Mouse (Mus musculus): ENCODE results near the gene Psmb7.

Gene Psmb7

DNA sequence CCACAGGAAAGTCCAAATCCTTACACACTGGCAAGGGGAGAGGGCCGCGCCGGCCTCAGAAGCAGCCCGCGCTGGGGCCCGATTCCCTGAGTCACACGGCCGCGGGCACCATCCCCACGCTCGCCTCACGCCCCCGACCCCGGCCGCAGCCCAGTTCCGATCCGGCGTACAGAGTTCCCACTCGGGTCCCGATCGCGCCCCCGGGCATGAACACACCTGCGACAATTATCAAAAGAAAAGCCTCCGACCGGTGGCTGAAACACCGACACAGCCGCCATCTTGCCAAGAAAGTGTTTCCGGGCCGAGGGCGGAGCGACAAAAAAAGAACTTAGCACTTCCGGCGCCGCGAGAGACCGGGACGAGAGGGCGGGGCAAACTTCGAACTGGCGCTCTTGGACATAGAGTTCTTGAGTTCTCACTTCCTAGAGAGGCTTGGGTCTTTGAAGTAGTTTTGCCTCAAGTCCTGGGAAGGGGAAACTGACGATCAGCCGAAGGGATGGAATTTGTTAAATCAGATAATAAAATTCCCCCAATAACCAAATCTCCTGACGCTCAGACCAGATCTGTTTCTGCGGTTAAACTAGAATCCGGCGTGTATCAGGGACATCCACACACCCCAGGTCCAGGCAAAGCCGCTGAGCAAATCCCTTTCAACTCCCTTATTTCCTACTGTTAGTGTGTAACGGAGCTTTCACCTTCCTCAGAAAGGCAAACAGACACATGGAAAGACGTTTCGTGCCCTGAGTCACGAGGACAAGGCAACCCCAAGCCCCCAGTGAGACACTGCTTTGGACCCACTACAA is at the start of gene Psmb7:
Gene Psmb7, minus strand, starts transcription at position 463 of the 803 bp plus-strand sequence.
- DNase-seq (ENCODE audit: low spot score): peak; percentile 91

- DNase-seq (ENCODE audit: low spot score): no peak
These were observed 47.7 kb upstream of the Psmb7 start for GRCm38 (mm10) chr2:38691542-38691941.

DNA sequence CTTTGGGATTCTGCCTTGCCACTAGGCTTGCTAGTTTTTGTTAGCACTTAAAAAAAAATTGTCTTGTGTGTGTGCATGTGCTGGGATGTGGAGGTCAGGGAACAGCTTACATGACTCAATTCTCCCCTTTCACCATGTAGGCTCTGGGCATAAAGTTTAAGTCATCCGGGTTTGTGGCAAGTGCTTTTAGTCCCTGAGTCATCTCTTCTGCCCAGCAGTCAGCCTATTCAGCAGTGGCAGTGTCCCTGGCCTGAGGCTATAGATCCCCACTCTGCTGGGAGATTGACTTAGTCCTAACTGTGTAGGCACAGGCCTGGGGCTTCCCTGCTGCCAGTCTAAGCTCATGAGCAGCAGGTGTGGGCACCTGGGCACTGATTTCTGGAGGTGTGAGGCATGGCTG is 46.0 kb upstream of the Psmb7 start:
- no peak for DNase-seq (ENCODE audit: low spot score)

DNA sequence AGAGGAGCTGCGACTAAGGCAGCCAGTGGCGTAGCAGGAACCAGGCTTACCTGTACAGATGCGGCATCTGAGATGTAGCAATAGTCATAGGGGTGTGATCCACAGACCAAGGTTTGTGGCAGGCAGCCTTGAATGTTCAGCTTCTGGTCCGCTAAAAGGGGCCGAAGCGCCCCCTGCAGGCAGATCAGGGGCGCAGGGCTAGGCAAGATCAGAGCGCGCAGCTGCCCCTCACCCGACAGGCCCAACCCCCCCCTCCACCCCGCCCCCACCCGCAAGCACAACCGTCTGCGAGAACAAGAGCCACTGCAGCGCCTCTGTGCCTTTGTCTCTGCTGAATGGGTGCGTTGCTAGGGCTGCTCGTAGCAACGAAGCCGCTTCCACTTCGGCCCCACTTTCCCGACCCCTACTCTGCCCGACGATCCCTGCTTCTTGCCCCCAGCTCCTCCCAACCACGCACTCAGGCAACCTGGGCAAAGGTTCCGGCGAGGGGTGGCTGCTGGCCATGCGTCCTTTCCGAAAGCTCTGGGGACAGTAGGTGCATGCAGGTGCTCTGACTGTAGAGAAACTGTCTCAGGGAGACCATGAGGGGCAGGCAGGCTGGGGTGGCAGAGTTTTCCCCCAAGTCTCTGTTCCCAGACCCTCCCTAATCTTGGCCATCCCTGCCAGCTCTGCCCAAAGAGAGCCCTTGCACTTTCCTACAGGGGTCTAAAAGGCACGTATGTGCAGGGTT is 45.1 kb upstream of the Psmb7 start:
- peak; percentile 57 for DNase-seq (ENCODE audit: low spot score)

DNA sequence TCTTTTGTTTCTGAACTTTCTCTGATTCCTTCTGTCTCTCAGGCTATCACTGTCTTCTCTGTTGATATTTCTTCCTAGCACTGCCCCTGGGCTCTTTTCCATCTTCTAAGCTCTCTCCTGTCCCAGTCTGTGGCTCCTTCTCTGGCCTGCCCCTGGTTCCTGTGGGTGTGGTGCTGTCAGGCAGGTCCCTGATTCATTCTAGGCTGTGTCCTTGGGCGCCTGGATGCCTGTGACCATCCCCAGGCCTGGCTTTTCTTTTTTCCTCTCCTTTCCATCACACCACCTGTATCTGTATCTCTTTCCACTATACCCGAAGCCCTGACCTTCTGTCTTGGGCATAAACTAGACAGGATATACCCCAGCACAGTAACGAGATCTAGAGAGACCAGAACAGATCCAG is 41.9 kb upstream of the Psmb7 start:
- no peak for DNase-seq (ENCODE audit: low spot score)

- no peak for DNase-seq (ENCODE audit: low spot score)
These were observed 39.2 kb upstream of the Psmb7 start for GRCm38 (mm10) chr2:38683083-38683482.

- DNase-seq (ENCODE audit: low spot score): no peak
These were observed 38.3 kb upstream of the Psmb7 start for GRCm38 (mm10) chr2:38682209-38682608.

DNA sequence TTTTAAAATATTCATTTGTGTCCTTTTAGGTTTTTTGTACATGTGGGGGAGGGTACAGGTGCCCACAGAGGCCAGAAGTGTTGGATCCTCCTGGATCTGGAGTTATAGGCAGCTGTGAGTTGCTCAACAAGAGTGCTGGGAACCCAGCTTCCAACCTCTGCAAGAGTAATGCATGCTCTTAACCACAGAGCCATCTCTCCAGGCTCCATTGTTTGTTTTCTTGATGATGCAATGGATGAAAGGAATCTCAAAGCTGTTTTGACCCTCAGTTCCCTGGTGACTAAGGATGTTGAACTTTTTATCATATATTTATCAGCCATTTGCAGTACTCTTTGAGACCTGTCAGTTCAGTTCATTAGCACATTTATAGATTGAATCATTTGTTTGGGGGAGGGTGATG is 35.1 kb upstream of the Psmb7 start:
- DNase-seq (ENCODE audit: low spot score): no peak

GRCm38 (mm10) chr2:38675366-38675969 is 31.6 kb upstream of the Psmb7 start:
- no peak for DNase-seq (ENCODE audit: low spot score)

GRCm38 (mm10) chr2:38672496-38672895 is 28.6 kb upstream of the Psmb7 start:
- DNase-seq (ENCODE audit: low spot score): no peak

GRCm38 (mm10) chr2:38668802-38669580 is 25.1 kb upstream of the Psmb7 start:
- DNase-seq (ENCODE audit: low spot score): peak; percentile 29

DNA sequence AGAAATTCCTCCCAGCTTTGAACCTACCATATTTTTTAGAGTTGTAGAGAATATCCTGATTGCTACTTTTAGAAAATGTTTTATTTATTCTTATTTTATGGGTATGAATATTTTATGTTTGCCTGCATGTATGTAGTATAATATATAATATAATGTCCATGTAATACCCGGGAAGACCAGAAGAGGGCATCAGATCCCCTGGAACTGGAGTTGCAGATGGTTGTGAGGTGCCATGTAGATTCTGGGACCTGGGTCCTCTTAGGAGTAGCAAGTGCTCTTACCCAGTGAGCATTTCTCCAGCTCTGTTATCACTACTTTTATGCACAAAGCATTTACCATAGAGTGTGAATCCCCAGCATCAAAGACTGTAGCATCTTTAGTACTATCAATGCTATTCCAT is 17.5 kb upstream of the Psmb7 start:
- DNase-seq (ENCODE audit: low spot score): no peak

DNA sequence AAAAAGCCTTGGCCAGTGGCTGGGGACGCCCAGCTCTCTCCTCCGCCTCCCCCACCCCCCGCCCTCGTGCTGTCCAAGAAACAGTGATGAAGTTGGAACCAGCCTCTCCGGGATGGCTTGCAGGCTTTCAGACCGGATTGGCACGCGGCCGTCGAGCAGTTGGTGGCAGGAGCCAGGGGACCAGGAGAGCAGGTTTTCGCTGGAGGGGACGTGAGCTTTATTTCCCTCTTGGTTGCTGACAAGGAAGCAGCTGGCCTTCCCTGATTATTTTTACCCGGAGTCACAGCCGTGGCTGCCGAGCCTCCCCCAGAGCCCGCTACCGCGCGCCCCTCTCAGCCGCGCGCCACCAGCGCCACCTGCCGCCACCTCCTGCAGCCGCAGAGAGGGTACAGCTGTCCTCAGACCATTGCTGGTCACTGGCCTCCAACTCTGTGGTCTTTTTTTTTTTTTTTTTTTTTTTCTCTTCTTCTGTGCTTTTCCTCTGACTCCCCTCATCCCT is 14.5 kb upstream of the Psmb7 start:
- DNase-seq (ENCODE audit: low spot score): peak; percentile 61

- DNase-seq (ENCODE audit: low spot score): no peak
These were observed 9.8 kb upstream of the Psmb7 start for GRCm38 (mm10) chr2:38653694-38654093.

DNA sequence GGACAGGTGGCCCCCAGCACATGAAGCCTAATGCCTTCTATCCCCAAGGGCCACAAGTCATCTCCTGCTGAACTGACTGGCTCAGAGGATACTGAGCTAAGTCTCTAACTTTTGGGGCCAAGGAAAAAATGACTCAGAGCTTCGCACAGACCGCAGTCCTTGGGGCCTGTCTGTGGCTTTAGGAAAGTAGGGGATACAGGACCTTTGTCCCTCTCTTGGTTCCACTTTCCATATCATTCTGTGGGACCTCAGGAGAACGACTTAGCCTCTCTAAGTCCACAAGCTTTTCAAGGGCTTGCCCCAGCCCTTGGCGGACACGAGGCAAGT is 9.4 kb upstream of the Psmb7 start:
- DNase-seq (ENCODE audit: low spot score): no peak

- DNase-seq (ENCODE audit: low spot score): no peak
These were observed 8.8 kb upstream of the Psmb7 start for GRCm38 (mm10) chr2:38652565-38653292.

DNA sequence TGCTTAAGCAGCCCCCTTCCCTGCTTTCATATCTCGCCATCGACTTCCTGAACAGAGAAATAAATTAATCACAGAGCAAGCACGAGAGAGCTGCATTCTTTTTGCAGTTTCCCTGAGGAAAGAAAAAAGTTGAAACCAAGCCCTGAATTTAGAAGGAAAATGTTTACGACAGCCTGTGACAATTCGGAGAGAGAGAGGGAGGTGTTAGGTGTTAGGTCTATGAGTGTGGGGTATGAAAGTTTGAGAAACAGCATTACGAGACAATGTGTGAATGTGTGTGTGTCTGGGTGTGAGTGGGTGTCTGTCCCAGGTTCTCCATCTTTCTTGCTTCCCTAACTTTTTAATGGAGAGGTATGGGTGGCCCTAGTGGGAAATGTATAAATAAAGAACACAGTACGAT is 8.2 kb upstream of the Psmb7 start:
- no peak for DNase-seq (ENCODE audit: low spot score)

DNA sequence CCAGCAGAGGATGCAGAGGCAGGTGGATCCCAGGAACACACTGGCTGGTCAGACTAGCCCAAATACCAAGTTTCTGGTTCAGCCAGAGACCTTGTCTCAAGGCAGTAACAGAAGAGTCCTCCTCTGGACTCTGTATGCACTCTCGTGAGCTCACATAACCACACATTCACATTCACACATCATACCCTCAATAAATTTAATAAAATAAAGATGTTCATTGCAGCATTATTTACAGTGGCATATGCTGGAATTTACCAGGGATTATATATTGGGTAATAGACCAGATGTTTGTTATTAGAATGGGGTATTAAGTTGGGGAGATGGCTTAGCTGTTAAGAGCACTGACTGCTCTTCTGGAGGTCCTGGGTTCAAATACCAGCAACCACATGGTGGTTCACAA is 6.5 kb upstream of the Psmb7 start:
- no peak for DNase-seq (ENCODE audit: low spot score)

GRCm38 (mm10) chr2:38647661-38648060 is 3.8 kb upstream of the Psmb7 start:
- DNase-seq (ENCODE audit: low spot score): no peak

DNA sequence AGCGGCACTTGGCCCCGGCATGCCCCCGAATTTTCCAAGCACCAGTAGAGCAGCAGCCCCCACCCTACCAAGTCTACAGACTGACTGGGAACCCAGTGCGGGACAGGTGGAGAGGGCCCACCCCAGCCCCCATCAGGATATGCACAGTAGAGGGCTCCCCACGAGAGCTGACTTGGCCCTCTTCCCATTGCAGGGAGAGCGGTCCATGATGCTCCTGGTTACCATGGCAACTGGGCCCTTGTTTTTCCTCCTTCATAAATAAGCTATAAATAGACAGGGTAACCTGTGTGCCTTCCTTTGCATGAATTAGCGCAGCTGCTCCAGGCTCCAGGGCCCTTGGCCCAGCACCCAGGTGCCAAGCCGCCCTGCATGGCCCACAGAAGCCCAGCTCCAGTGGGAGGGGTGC is 3.3 kb upstream of the Psmb7 start:
- peak; percentile 29 for DNase-seq (ENCODE audit: low spot score)

DNA sequence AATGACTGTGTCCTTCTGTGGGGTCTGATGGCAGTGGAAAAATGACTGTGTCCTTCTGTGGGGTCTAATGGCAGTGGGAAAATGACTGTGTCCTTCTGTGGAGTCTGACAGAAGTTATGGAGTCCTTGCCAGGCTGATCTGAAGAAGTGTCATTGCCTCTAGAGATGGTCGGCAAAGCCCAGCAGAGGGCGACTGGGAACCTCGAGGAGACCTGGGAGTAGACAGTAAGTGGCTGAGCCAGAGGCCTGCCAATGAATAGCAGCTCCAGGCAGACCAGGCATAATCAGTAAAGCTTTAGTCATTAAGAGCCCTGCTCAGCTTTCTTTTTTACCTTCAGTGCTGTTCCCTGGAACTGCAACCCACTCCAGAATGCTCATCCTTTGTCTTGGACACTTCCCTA is 2.0 kb upstream of the Psmb7 start:
- DNase-seq (ENCODE audit: low spot score): peak; percentile 65

- no peak for DNase-seq (ENCODE audit: low spot score)
These were observed 2.1 kb downstream of the Psmb7 start for GRCm38 (mm10) chr2:38641761-38642160.
